Mouse (Mus musculus): Measurements from ENCODE around the gene Tenm2. TPM values are rescaled to one million over a fixed set of nuclear protein-coding genes. Genes with fewer than 3 reads are reported as not detected.

Gene Tenm2
- polyA plus RNA-seq, 1 experiment from 2014 or later = 1.9 TPM

DNA sequence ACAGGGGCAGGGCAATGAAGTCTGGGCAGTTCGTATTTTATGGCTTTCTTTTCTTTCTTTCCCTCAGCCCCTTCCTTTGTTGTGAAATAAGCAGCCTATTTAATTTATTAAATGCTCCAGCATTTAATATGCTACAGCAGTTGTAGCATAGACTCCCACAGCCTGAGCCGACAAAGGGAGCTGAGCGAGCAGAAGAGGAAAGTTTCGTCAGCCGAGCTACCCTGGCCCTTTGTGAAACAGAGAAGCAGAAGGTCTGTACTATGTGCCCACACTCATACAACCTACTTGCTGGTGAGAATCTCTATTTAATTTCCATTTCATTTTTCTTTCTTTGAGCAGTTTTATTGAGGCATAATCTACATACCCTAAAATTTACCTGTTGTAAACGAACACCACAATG is 1127.9 kb downstream of the Tenm2 start:
- no peaks in the 10 kb centered on the region for H3K4me1 ChIP-seq (ENCODE audit: control insufficient read depth, insufficient read depth, low read length)
- H3K4me2 ChIP-seq (ENCODE audit: low read depth, low read length) = no peak overlapping the region
- H3K27me3 ChIP-seq (ENCODE audit: control insufficient read depth, insufficient read depth, low read length) = no peaks in the 10 kb centered on the region
- no peak overlapping the region for H3K4me3 ChIP-seq (replicated peaks; ENCODE audit: low read length)
- H3K36me3 ChIP-seq (ENCODE audit: control insufficient read depth, insufficient read depth, low read length) = no peaks in the 10 kb centered on the region
- no peaks in the 10 kb centered on the region for H3K9me3 ChIP-seq (replicated peaks; ENCODE audit: control insufficient read depth, low read length)
- ATAC-seq (ENCODE audit: insufficient read depth, low FRiP score) = no peak
- H3K27ac ChIP-seq (ENCODE audit: low read length) = no peak overlapping the region
- no peak overlapping the region for H3K9ac ChIP-seq (ENCODE audit: low read length)
- WGBS = 87% methylated on average over 6 of the region's 6 CpGs

DNA sequence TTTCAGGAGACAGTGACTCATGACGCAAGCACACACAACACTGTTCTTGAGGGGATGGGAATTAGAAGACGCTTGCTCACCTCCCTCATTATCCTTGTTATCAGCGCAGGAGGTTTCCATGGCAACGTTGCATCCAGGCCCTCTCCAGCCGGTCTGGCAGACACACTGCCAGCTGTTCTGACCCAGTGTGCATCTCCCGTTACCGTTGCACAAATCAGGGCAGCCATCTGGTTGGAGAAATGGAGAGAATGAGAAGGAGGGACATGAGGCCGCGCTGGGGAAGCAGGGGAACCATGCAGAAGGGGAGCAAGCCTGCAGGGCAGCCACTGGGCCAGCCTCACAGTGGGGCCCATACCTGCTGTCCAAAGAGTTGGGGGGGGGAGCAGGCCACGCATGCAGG is 1129.1 kb downstream of the Tenm2 start:
- Histone ChIP-seq H3K9ac (ENCODE audit: low read length) (no peak overlapping the region), H3K36me3 (ENCODE audit: control insufficient read depth, insufficient read depth, low read length) (no peaks in the 10 kb centered on the region), H3K9me3 (replicated peaks; ENCODE audit: control insufficient read depth, low read length) (no peaks in the 10 kb centered on the region), H3K27ac (ENCODE audit: low read length) (no peak overlapping the region), H3K4me2 (ENCODE audit: low read depth, low read length) (no peak overlapping the region), H3K4me3 (replicated peaks; ENCODE audit: low read length) (no peak overlapping the region), H3K27me3 (ENCODE audit: control insufficient read depth, insufficient read depth, low read length) (no peaks in the 10 kb centered on the region), H3K4me1 (ENCODE audit: control insufficient read depth, insufficient read depth, low read length) (no peaks in the 10 kb centered on the region)
- 46% methylated on average over 10 of the region's 10 CpGs for WGBS
- no peak for ATAC-seq (ENCODE audit: insufficient read depth, low FRiP score)

GRCm38 (mm10) chr11:36103556-36103955 is 1132.2 kb downstream of the Tenm2 start:
- Histone ChIP-seq H3K36me3 (ENCODE audit: control insufficient read depth, insufficient read depth, low read length) (no peaks in the 10 kb centered on the region), H3K27ac (ENCODE audit: low read length) (no peak overlapping the region), H3K4me3 (replicated peaks; ENCODE audit: low read length) (no peak overlapping the region), H3K27me3 (ENCODE audit: control insufficient read depth, insufficient read depth, low read length) (no peaks in the 10 kb centered on the region), H3K4me1 (ENCODE audit: control insufficient read depth, insufficient read depth, low read length) (no peaks in the 10 kb centered on the region), H3K9me3 (replicated peaks; ENCODE audit: control insufficient read depth, low read length) (no peaks in the 10 kb centered on the region), H3K4me2 (ENCODE audit: low read depth, low read length) (no peak overlapping the region), H3K9ac (ENCODE audit: low read length) (no peak overlapping the region)
- 57% methylated on average over 6 of the region's 6 CpGs for WGBS
- no peak for ATAC-seq (ENCODE audit: insufficient read depth, low FRiP score)

DNA sequence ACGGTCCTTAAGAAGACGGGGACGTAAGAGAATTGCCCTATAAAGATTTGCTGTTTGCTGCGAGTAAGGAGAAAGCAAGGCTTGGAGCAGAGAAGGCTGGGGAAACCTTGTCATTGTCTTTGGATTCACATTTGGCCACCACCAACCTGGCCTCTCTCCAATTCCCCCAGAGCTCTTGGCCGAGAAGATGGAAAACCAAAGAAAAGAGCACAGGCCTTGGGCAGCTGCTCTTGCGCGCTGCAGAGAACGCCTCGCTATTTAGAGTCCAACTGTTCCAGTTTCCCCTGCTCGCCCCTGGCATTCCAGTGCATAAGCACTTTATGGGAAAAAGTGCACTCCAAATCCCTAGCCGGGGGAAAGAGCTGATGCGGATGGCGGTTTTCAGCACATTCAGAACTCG is 1139.5 kb downstream of the Tenm2 start:
- WGBS = 85% methylated on average over 14 of the region's 14 CpGs
- ATAC-seq (ENCODE audit: insufficient read depth, low FRiP score) = no peak

DNA sequence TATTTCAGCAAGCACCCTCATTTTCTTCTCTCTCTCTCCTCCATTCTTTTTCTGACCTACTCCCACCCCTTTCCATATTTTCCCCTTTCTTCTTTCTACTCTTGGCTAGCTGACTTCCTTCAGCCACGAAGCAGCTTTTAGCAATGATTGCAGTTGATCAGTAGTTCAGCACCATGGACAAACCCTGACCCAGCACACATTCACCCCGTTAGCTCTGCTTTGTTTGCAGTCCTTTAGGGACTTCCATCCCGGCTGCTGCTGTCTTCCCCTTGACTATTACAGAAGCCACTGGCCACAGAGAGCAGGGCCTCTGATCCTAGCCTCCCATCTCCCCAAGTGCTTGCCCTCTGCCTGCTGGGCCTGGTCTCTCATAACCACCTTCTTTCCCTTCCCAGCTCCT is 1145.6 kb downstream of the Tenm2 start:
- H3K9me3 ChIP-seq (replicated peaks; ENCODE audit: control insufficient read depth, low read length) = no peaks in the 10 kb centered on the region
- no peaks in the 10 kb centered on the region for H3K27me3 ChIP-seq (ENCODE audit: control insufficient read depth, insufficient read depth, low read length)
- H3K4me3 ChIP-seq (replicated peaks; ENCODE audit: low read length) = no peak overlapping the region
- 7% methylated on average over 3 of the region's 3 CpGs for WGBS
- no peaks in the 10 kb centered on the region for H3K36me3 ChIP-seq (ENCODE audit: control insufficient read depth, insufficient read depth, low read length)
- H3K4me2 ChIP-seq (ENCODE audit: low read depth, low read length) = no peak overlapping the region
- no peak overlapping the region for H3K9ac ChIP-seq (ENCODE audit: low read length)
- no peak overlapping the region for H3K27ac ChIP-seq (ENCODE audit: low read length)
- H3K4me1 ChIP-seq (ENCODE audit: control insufficient read depth, insufficient read depth, low read length) = no peaks in the 10 kb centered on the region
- ATAC-seq (ENCODE audit: insufficient read depth, low FRiP score) = no peak

More for the DNA sequence above, 1139.5 kb downstream of the Tenm2 start:
- Histone ChIP-seq H3K4me3 (replicated peaks; ENCODE audit: low read length) (no peak overlapping the region), H3K9ac (ENCODE audit: low read length) (no peak overlapping the region), H3K36me3 (ENCODE audit: control insufficient read depth, insufficient read depth, low read length) (no peaks in the 10 kb centered on the region), H3K9me3 (replicated peaks; ENCODE audit: control insufficient read depth, low read length) (no peaks in the 10 kb centered on the region), H3K27me3 (ENCODE audit: control insufficient read depth, insufficient read depth, low read length) (no peaks in the 10 kb centered on the region), H3K4me2 (ENCODE audit: low read depth, low read length) (no peak overlapping the region), H3K27ac (ENCODE audit: low read length) (no peak overlapping the region), H3K4me1 (ENCODE audit: control insufficient read depth, insufficient read depth, low read length) (no peaks in the 10 kb centered on the region)

DNA sequence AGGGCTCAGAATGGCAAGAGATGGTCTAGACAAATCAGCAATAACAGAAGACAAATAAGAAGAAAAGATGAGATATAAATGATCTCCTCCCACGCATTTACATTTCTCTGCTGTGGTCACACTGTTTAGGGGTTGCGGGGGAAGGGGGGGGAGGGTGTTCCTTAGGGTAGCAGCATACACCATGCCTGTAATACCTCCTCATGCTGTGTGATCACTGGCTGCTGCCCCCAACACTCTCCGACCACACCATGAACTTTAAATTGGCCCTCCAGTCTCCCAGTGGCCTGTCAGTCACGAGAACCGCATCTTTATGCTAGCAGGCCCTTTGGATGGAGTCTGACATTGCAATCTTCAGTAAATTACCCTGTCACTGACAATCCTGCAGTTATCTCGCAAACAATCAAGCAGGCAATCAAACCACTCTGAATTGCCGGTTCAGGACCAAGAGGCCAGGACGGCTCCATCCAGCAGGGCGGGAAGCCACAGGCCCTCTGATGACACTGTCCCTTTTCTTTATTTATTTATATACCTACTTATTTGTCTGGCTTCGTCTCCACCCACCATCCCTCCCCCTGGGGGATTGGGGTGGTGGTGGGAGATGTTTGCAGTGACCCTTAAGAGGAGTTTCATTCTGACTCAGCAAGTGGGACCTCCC is 1154.2 kb downstream of the Tenm2 start:
- no peak for ATAC-seq (ENCODE audit: insufficient read depth, low FRiP score)
- H3K4me1 ChIP-seq (ENCODE audit: control insufficient read depth, insufficient read depth, low read length) = no peaks in the 10 kb centered on the region
- no peak overlapping the region for H3K4me3 ChIP-seq (replicated peaks; ENCODE audit: low read length)
- H3K4me2 ChIP-seq (ENCODE audit: low read depth, low read length) = no peak overlapping the region
- 35% methylated on average over 10 of the region's 10 CpGs for WGBS
- no peaks in the 10 kb centered on the region for H3K27me3 ChIP-seq (ENCODE audit: control insufficient read depth, insufficient read depth, low read length)
- H3K9me3 ChIP-seq (replicated peaks; ENCODE audit: control insufficient read depth, low read length) = no peaks in the 10 kb centered on the region
- no peak overlapping the region for H3K9ac ChIP-seq (ENCODE audit: low read length)
- H3K36me3 ChIP-seq (ENCODE audit: control insufficient read depth, insufficient read depth, low read length) = no peaks in the 10 kb centered on the region
- no peak overlapping the region for H3K27ac ChIP-seq (ENCODE audit: low read length)

GRCm38 (mm10) chr11:36080766-36081165 is 1155.0 kb downstream of the Tenm2 start:
- Histone ChIP-seq H3K4me2 (ENCODE audit: low read depth, low read length) (no peak overlapping the region), H3K9ac (ENCODE audit: low read length) (no peak overlapping the region), H3K36me3 (ENCODE audit: control insufficient read depth, insufficient read depth, low read length) (no peaks in the 10 kb centered on the region), H3K4me1 (ENCODE audit: control insufficient read depth, insufficient read depth, low read length) (no peaks in the 10 kb centered on the region), H3K27me3 (ENCODE audit: control insufficient read depth, insufficient read depth, low read length) (no peaks in the 10 kb centered on the region), H3K9me3 (replicated peaks; ENCODE audit: control insufficient read depth, low read length) (no peaks in the 10 kb centered on the region), H3K4me3 (replicated peaks; ENCODE audit: low read length) (no peak overlapping the region), H3K27ac (ENCODE audit: low read length) (no peak overlapping the region)
- no peak for ATAC-seq (ENCODE audit: insufficient read depth, low FRiP score)
- 67% methylated on average over 11 of the region's 11 CpGs for WGBS

DNA sequence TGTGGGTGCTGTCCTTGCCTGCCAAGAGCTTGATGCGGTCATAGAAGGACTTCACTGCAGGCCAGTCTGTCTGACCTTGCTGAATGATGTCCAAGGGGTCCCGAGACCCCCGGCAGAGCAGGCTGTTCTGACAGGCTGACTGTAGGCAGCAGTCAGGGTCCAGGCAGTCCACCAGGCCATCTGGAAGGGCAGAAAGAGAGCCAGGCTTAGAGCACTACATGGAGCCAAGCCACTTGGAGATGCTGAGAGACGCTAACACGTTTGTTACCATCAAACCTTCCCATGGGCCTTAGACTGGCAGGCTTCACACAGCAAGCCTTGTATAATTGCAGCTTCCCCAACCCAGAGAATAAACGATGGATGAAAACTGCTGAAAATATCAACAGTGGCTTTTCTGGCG is 1157.4 kb downstream of the Tenm2 start:
- Histone ChIP-seq H3K36me3 (ENCODE audit: control insufficient read depth, insufficient read depth, low read length) (no peaks in the 10 kb centered on the region), H3K4me1 (ENCODE audit: control insufficient read depth, insufficient read depth, low read length) (no peaks in the 10 kb centered on the region), H3K9ac (ENCODE audit: low read length) (no peak overlapping the region), H3K4me2 (ENCODE audit: low read depth, low read length) (no peak overlapping the region), H3K27ac (ENCODE audit: low read length) (no peak overlapping the region), H3K4me3 (replicated peaks; ENCODE audit: low read length) (no peak overlapping the region), H3K27me3 (ENCODE audit: control insufficient read depth, insufficient read depth, low read length) (no peaks in the 10 kb centered on the region), H3K9me3 (replicated peaks; ENCODE audit: control insufficient read depth, low read length) (no peaks in the 10 kb centered on the region)
- no peak for ATAC-seq (ENCODE audit: insufficient read depth, low FRiP score)
- 80% methylated on average over 7 of the region's 7 CpGs for WGBS

GRCm38 (mm10) chr11:36074015-36074567 is 1161.7 kb downstream of the Tenm2 start:
- no peak overlapping the region for H3K4me2 ChIP-seq (ENCODE audit: low read depth, low read length)
- no peak overlapping the region for H3K9ac ChIP-seq (ENCODE audit: low read length)
- no peak overlapping the region for H3K27ac ChIP-seq (ENCODE audit: low read length)
- WGBS = 61% methylated on average over 8 of the region's 8 CpGs
- no peak for ATAC-seq (ENCODE audit: insufficient read depth, low FRiP score)
- no peaks in the 10 kb centered on the region for H3K27me3 ChIP-seq (ENCODE audit: control insufficient read depth, insufficient read depth, low read length)
- H3K36me3 ChIP-seq (ENCODE audit: control insufficient read depth, insufficient read depth, low read length) = no peaks in the 10 kb centered on the region
- H3K9me3 ChIP-seq (replicated peaks; ENCODE audit: control insufficient read depth, low read length) = no peaks in the 10 kb centered on the region
- H3K4me1 ChIP-seq (ENCODE audit: control insufficient read depth, insufficient read depth, low read length) = no peaks in the 10 kb centered on the region
- no peak overlapping the region for H3K4me3 ChIP-seq (replicated peaks; ENCODE audit: low read length)
